Mouse (Mus musculus): ENCODE data around the gene Tgif2.

GRCm38 (mm10) chr2:156888490-156888889, 48.7 kb downstream of the Tgif2 start:
- TF ChIP-seq EP300 (IDR thresholded peaks at IDR 0.05) (no peak), CTCF (IDR thresholded peaks at IDR 0.05) (no peak)

Measured in lung, postnatal 0 days (tissue).